Mouse (Mus musculus): Measurements from ENCODE around the gene Mcu. TPM values are rescaled to one million over a fixed set of nuclear protein-coding genes. Genes with fewer than 3 reads are reported as not detected.
A peak's percentile ranks its signal among the peaks of the same experiment; 100 is the strongest.

The Mcu gene
- polyA plus RNA-seq, 1 experiment = 5.3 TPM

DNA sequence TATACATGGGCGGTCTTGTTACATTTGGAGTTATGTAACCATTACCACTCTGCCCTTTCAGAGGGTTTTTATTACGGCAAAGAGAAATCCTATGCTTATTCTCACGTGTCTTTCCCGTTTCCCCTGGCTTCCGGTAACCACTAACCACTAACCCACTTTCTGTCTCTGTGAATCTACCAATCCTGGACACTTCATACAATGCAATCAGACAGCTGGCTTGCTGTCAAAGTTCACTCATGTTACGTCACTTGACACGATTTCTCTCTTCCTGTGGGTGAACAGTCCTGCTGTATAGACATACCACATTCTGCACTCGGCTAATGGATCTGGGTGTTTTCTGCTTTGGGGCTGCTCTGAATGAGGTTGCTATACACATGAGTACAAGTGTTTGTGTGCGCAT lies 73.1 kb downstream of the Mcu start:
- peaks cover 7% of the 10 kb centered on the region for H3K4me1 ChIP-seq (ENCODE audit: control insufficient read depth, insufficient read depth, insufficient read length)
- no peak for DNase-seq (ENCODE audit: low read depth in 1 of 2, low spot score in 2 of 2)
- TF ChIP-seq CTCF (IDR thresholded peaks at IDR 0.05; ENCODE audit: extremely low read depth, insufficient read depth, insufficient read length, insufficient replicate concordance) (no peak), POLR2A (IDR thresholded peaks at IDR 0.05; ENCODE audit: low read depth, low read length) (no peak)
- H3K4me3 ChIP-seq (ENCODE audit: extremely low read depth, insufficient read depth, insufficient read length) = no peak overlapping the region
- H3K36me3 ChIP-seq (ENCODE audit: control insufficient read depth, insufficient read depth, low read length) = no peaks in the 10 kb centered on the region
- H3K27ac ChIP-seq (ENCODE audit: insufficient read depth, low read length) = no peak overlapping the region
- WGBS = 79% methylated on average over 9 of the region's 9 CpGs
- H3K27me3 ChIP-seq (ENCODE audit: control insufficient read depth, insufficient read depth, low read length) = no peaks in the 10 kb centered on the region

DNA sequence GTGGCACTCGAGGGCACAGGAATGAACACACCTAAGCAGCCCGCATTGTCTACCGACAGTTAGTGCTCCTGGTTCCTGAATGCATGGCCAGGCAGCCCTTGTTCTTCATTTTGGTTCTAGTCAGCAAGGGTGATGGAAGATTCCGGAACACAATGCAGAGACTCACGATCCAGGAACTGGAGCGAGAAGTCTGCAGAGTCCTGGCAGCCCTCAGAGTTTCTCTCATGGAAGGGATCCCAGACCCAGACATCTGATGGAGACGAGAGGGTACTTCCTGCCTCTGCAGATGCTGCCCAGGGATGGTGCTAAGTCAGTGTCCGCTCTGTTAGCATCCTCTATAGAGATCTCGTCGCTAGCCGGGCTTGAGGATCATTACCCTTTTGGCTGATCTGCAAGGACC lies 75.0 kb downstream of the Mcu start:
- Histone ChIP-seq H3K36me3 (ENCODE audit: control insufficient read depth, insufficient read depth, low read length) (no peaks in the 10 kb centered on the region), H3K27me3 (ENCODE audit: control insufficient read depth, insufficient read depth, low read length) (no peaks in the 10 kb centered on the region), H3K27ac (ENCODE audit: insufficient read depth, low read length) (no peak overlapping the region), H3K4me3 (ENCODE audit: extremely low read depth, insufficient read depth, insufficient read length) (no peak overlapping the region), H3K4me1 (ENCODE audit: control insufficient read depth, insufficient read depth, insufficient read length) (peaks cover 7% of the 10 kb centered on the region)
- no peak for TF ChIP-seq CTCF (IDR thresholded peaks at IDR 0.05; ENCODE audit: extremely low read depth, insufficient read depth, insufficient read length, insufficient replicate concordance)
- DNase-seq (ENCODE audit: low read depth in 1 of 2, low spot score in 2 of 2) = no peak
- WGBS = 92% methylated on average over 11 of the region's 11 CpGs

GRCm38 (mm10) chr10:59540596-59540995 lies 75.9 kb downstream of the Mcu start:
- Histone ChIP-seq H3K4me1 (ENCODE audit: control insufficient read depth, insufficient read depth, insufficient read length) (peaks cover 7% of the 10 kb centered on the region), H3K27me3 (ENCODE audit: control insufficient read depth, insufficient read depth, low read length) (no peaks in the 10 kb centered on the region), H3K27ac (ENCODE audit: insufficient read depth, low read length) (no peak overlapping the region), H3K36me3 (ENCODE audit: control insufficient read depth, insufficient read depth, low read length) (no peaks in the 10 kb centered on the region), H3K4me3 (ENCODE audit: extremely low read depth, insufficient read depth, insufficient read length) (no peak overlapping the region)
- no peak for DNase-seq (ENCODE audit: low read depth in 1 of 2, low spot score in 2 of 2)
- TF ChIP-seq POLR2A (IDR thresholded peaks at IDR 0.05; ENCODE audit: low read depth, low read length) = no peak
- no peak for TF ChIP-seq CTCF (IDR thresholded peaks at IDR 0.05; ENCODE audit: extremely low read depth, insufficient read depth, insufficient read length, insufficient replicate concordance)
- WGBS = 89% methylated on average over 3 of the region's 3 CpGs

DNA sequence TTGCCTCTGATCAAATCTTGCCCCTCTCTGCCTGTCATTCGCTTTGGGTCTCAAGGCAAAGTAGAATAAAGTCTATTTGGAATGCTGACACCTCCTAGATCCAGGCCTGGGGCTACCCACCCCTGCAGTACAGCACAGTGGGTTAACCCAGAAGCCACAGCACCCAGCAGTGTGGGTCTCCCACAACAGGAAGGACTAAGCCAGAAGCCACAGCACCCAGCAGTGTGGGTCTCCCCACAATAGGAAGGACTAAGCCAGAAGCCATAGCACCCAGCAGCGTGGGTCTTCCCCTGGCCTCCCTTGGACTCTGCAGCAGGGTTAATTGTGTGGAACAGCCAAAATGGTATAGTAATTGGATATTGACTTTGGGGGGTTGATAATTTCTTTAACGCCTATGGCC lies 76.4 kb downstream of the Mcu start:
- Histone ChIP-seq H3K4me3 (ENCODE audit: extremely low read depth, insufficient read depth, insufficient read length) (no peak overlapping the region), H3K27ac (ENCODE audit: insufficient read depth, low read length) (no peak overlapping the region), H3K4me1 (ENCODE audit: control insufficient read depth, insufficient read depth, insufficient read length) (peaks cover 7% of the 10 kb centered on the region), H3K36me3 (ENCODE audit: control insufficient read depth, insufficient read depth, low read length) (no peaks in the 10 kb centered on the region), H3K27me3 (ENCODE audit: control insufficient read depth, insufficient read depth, low read length) (no peaks in the 10 kb centered on the region)
- no peak for TF ChIP-seq CTCF (IDR thresholded peaks at IDR 0.05; ENCODE audit: extremely low read depth, insufficient read depth, insufficient read length, insufficient replicate concordance)
- no peak for TF ChIP-seq POLR2A (IDR thresholded peaks at IDR 0.05; ENCODE audit: low read depth, low read length)
- WGBS = 78% methylated on average over 3 of the region's 3 CpGs
- DNase-seq (ENCODE audit: low read depth in 1 of 2, low spot score in 2 of 2) = no peak

GRCm38 (mm10) chr10:59539533-59539875 lies 77.0 kb downstream of the Mcu start:
- Histone ChIP-seq H3K4me3 (ENCODE audit: extremely low read depth, insufficient read depth, insufficient read length) (no peak overlapping the region; the same call in 1 of the 2 replicates), H3K27me3 (ENCODE audit: control insufficient read depth, insufficient read depth, low read length) (no peaks in the 10 kb centered on the region), H3K4me1 (ENCODE audit: control insufficient read depth, insufficient read depth, insufficient read length) (peaks cover 7% of the 10 kb centered on the region), H3K36me3 (ENCODE audit: control insufficient read depth, insufficient read depth, low read length) (no peaks in the 10 kb centered on the region), H3K27ac (ENCODE audit: insufficient read depth, low read length) (no peak overlapping the region)
- WGBS = 8% methylated on average over 12 of the region's 12 CpGs
- peak in 1 of 2 experiments; percentile 6 for DNase-seq (ENCODE audit: low read depth in 1 of 2, low spot score in 2 of 2)
- no peak for TF ChIP-seq CTCF (IDR thresholded peaks at IDR 0.05; ENCODE audit: extremely low read depth, insufficient read depth, insufficient read length, insufficient replicate concordance)
- no peak for TF ChIP-seq POLR2A (IDR thresholded peaks at IDR 0.05; ENCODE audit: low read depth, low read length)

DNA sequence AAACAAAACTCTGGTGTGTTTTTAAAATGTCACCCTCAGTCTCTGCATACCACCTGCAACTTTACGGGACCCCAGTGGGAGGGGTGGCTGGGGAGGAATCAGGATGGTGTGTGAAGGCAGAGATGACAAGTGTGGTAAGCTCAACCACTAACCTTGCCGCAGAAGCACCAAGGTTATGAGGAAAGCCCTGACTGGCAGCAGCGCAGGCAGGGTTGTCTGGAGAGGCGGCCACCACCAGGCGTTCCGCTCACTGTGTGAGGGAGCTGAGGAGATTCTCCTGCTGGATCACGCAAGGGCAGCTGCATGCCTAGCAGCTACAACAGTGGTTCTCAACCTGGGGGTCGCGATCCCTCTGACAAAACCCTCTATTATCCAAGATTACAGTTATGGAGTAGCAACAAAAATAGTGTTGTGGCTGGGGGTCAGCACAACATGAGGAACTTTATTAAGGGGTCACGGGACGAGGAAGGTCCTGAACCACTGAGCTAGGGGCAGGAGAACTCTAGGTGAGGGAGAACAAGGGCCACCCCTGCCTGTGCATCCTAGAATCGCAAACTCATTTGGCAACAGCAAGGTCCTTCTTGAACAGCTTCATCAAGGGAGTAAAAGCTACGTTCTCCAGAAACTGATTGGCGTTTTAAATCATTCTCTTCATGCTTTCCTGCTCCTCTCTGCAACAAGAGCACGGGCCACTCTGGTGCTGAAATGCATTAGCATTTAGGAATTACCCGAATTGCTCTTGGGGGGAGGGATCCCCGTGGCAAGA lies 77.5 kb downstream of the Mcu start:
- peaks cover 7% of the 10 kb centered on the region for H3K4me1 ChIP-seq (ENCODE audit: control insufficient read depth, insufficient read depth, insufficient read length)
- TF ChIP-seq POLR2A (IDR thresholded peaks at IDR 0.05; ENCODE audit: low read depth, low read length) (no peak), CTCF (IDR thresholded peaks at IDR 0.05; ENCODE audit: extremely low read depth, insufficient read depth, insufficient read length, insufficient replicate concordance) (no peak)
- no peak for DNase-seq (ENCODE audit: low read depth in 1 of 2, low spot score in 2 of 2)
- H3K27ac ChIP-seq (ENCODE audit: insufficient read depth, low read length) = no peak overlapping the region
- no peaks in the 10 kb centered on the region for H3K36me3 ChIP-seq (ENCODE audit: control insufficient read depth, insufficient read depth, low read length)
- no peaks in the 10 kb centered on the region for H3K27me3 ChIP-seq (ENCODE audit: control insufficient read depth, insufficient read depth, low read length)
- WGBS = 36% methylated on average over 17 of the region's 17 CpGs
- H3K4me3 ChIP-seq (ENCODE audit: extremely low read depth, insufficient read depth, insufficient read length) = no peak overlapping the region; the same call in 1 of the 2 replicates

- DNase-seq (ENCODE audit: low read depth in 1 of 2, low spot score in 2 of 2) = no peak
- peaks cover 7% of the 10 kb centered on the region for H3K4me1 ChIP-seq (ENCODE audit: control insufficient read depth, insufficient read depth, insufficient read length)
- no peak overlapping the region for H3K27ac ChIP-seq (ENCODE audit: insufficient read depth, low read length)
- no peaks in the 10 kb centered on the region for H3K27me3 ChIP-seq (ENCODE audit: control insufficient read depth, insufficient read depth, low read length)
- no peak for TF ChIP-seq CTCF (IDR thresholded peaks at IDR 0.05; ENCODE audit: extremely low read depth, insufficient read depth, insufficient read length, insufficient replicate concordance)
- no peak for TF ChIP-seq POLR2A (IDR thresholded peaks at IDR 0.05; ENCODE audit: low read depth, low read length)
- 91% methylated on average over 6 of the region's 6 CpGs for WGBS
- H3K4me3 ChIP-seq (ENCODE audit: extremely low read depth, insufficient read depth, insufficient read length) = no peak overlapping the region
- H3K36me3 ChIP-seq (ENCODE audit: control insufficient read depth, insufficient read depth, low read length) = no peaks in the 10 kb centered on the region
These were observed 78.4 kb downstream of the Mcu start for GRCm38 (mm10) chr10:59538063-59538462.

Measured in spleen, adult 2 months (tissue).